Mouse (Mus musculus): Measurements from ENCODE around the gene Fam214a. TPM values are rescaled to one million over a fixed set of nuclear protein-coding genes. Genes with fewer than 3 reads are reported as not detected.
A peak's percentile ranks its signal among the peaks of the same experiment; 100 is the strongest.

The Fam214a gene
- polyA plus RNA-seq, 1 experiment from 2014 or later: 31.9 TPM

- no peak overlapping the region for H3K4me3 ChIP-seq
- H3K27ac ChIP-seq (replicated peaks): no peak overlapping the region
- ATAC-seq (ENCODE audit: low FRiP score, low read depth): no peak
- H3K27me3 ChIP-seq: no peaks in the 10 kb centered on the region
- H3K9ac ChIP-seq (replicated peaks): no peak overlapping the region
- H3K4me1 ChIP-seq: peaks cover 17% of the 10 kb centered on the region
- H3K9me3 ChIP-seq: no peaks in the 10 kb centered on the region
- no peak overlapping the region for H3K4me2 ChIP-seq (replicated peaks)
- no peaks in the 10 kb centered on the region for H3K36me3 ChIP-seq
- 85% methylated on average over 6 of the region's 6 CpGs for WGBS
Measured at GRCm38 (mm10) chr9:74923291-74923977, 29.2 kb upstream of the Fam214a start.

- Histone ChIP-seq H3K36me3 (no peaks in the 10 kb centered on the region), H3K9ac (replicated peaks) (no peak overlapping the region), H3K9me3 (no peaks in the 10 kb centered on the region), H3K4me2 (replicated peaks) (no peak overlapping the region), H3K4me3 (no peak overlapping the region), H3K27ac (replicated peaks) (peak overlapping the region; percentile 66), H3K4me1 (peaks cover 17% of the 10 kb centered on the region), H3K27me3 (no peaks in the 10 kb centered on the region)
- 18% methylated on average over 10 of the region's 10 CpGs for WGBS
- peak; percentile 69 for ATAC-seq (ENCODE audit: low FRiP score, low read depth)
Measured at GRCm38 (mm10) chr9:74925220-74925769, 27.4 kb upstream of the Fam214a start.

- Histone ChIP-seq H3K36me3 (no peaks in the 10 kb centered on the region), H3K27ac (replicated peaks) (no peak overlapping the region), H3K4me3 (no peak overlapping the region), H3K4me2 (replicated peaks) (no peak overlapping the region), H3K27me3 (no peaks in the 10 kb centered on the region), H3K4me1 (peaks cover 7% of the 10 kb centered on the region), H3K9ac (replicated peaks) (no peak overlapping the region), H3K9me3 (no peaks in the 10 kb centered on the region)
- WGBS: 87% methylated on average over 4 of the region's 4 CpGs
- no peak for ATAC-seq (ENCODE audit: low FRiP score, low read depth)
Measured at GRCm38 (mm10) chr9:74929981-74930423, 22.7 kb upstream of the Fam214a start.

- WGBS: 70% methylated on average over 5 of the region's 5 CpGs
- Histone ChIP-seq H3K27me3 (no peaks in the 10 kb centered on the region), H3K4me2 (replicated peaks) (no peak overlapping the region), H3K4me3 (no peak overlapping the region), H3K4me1 (peaks cover under 1% of the 10 kb centered on the region; the same call in 1 of the 2 replicates), H3K9me3 (no peaks in the 10 kb centered on the region), H3K36me3 (no peaks in the 10 kb centered on the region), H3K27ac (replicated peaks) (no peak overlapping the region), H3K9ac (replicated peaks) (no peak overlapping the region)
- ATAC-seq (ENCODE audit: low FRiP score, low read depth): no peak
Measured at GRCm38 (mm10) chr9:74930653-74931052, 22.0 kb upstream of the Fam214a start.

- no peak overlapping the region for H3K4me3 ChIP-seq
- no peaks in the 10 kb centered on the region for H3K4me1 ChIP-seq
- H3K4me2 ChIP-seq (replicated peaks): no peak overlapping the region
- H3K9ac ChIP-seq (replicated peaks): no peak overlapping the region
- WGBS: 83% methylated on average over 3 of the region's 3 CpGs
- H3K36me3 ChIP-seq: no peaks in the 10 kb centered on the region
- H3K9me3 ChIP-seq: no peaks in the 10 kb centered on the region
- ATAC-seq (ENCODE audit: low FRiP score, low read depth): no peak
- no peaks in the 10 kb centered on the region for H3K27me3 ChIP-seq
- H3K27ac ChIP-seq (replicated peaks): no peak overlapping the region
Measured at GRCm38 (mm10) chr9:74935289-74935688, 17.4 kb upstream of the Fam214a start.

GRCm38 (mm10) chr9:74937761-74938160 is 14.9 kb upstream of the Fam214a start:
- no peak for ATAC-seq (ENCODE audit: low FRiP score, low read depth)
- WGBS: 92% methylated on average over 3 of the region's 3 CpGs

GRCm38 (mm10) chr9:74938670-74939534 is 13.8 kb upstream of the Fam214a start:
- Histone ChIP-seq H3K27ac (replicated peaks) (no peak overlapping the region), H3K27me3 (no peaks in the 10 kb centered on the region), H3K36me3 (no peaks in the 10 kb centered on the region), H3K9me3 (no peaks in the 10 kb centered on the region), H3K4me1 (no peaks in the 10 kb centered on the region), H3K4me3 (no peak overlapping the region), H3K4me2 (replicated peaks) (no peak overlapping the region), H3K9ac (replicated peaks) (no peak overlapping the region)
- no peak for ATAC-seq (ENCODE audit: low FRiP score, low read depth)
- WGBS: 88% methylated on average over 12 of the region's 12 CpGs

More at GRCm38 (mm10) chr9:74937761-74938160, 14.9 kb upstream of the Fam214a start:
- no peaks in the 10 kb centered on the region for H3K4me1 ChIP-seq
- no peak overlapping the region for H3K4me2 ChIP-seq (replicated peaks)
- no peak overlapping the region for H3K4me3 ChIP-seq
- H3K9ac ChIP-seq (replicated peaks): no peak overlapping the region
- no peaks in the 10 kb centered on the region for H3K36me3 ChIP-seq
- no peaks in the 10 kb centered on the region for H3K27me3 ChIP-seq
- no peaks in the 10 kb centered on the region for H3K9me3 ChIP-seq
- no peak overlapping the region for H3K27ac ChIP-seq (replicated peaks)

- Histone ChIP-seq H3K4me1 (no peaks in the 10 kb centered on the region), H3K27ac (replicated peaks) (no peak overlapping the region), H3K36me3 (no peaks in the 10 kb centered on the region), H3K9ac (replicated peaks) (no peak overlapping the region), H3K4me2 (replicated peaks) (no peak overlapping the region), H3K27me3 (no peaks in the 10 kb centered on the region), H3K9me3 (no peaks in the 10 kb centered on the region), H3K4me3 (no peak overlapping the region)
- WGBS: 88% methylated on average over 8 of the region's 8 CpGs
- ATAC-seq (ENCODE audit: low FRiP score, low read depth): no peak
Measured at GRCm38 (mm10) chr9:74946713-74947402, 5.8 kb upstream of the Fam214a start.

GRCm38 (mm10) chr9:74951491-74951890 is 1.2 kb upstream of the Fam214a start:
- peaks cover 16% of the 10 kb centered on the region for H3K4me1 ChIP-seq
- 36% methylated on average over 3 of the region's 3 CpGs for WGBS
- no peak overlapping the region for H3K27ac ChIP-seq (replicated peaks)
- no peaks in the 10 kb centered on the region for H3K9me3 ChIP-seq
- peaks cover 5% of the 10 kb centered on the region for H3K36me3 ChIP-seq
- H3K4me3 ChIP-seq: no peak overlapping the region
- no peak overlapping the region for H3K4me2 ChIP-seq (replicated peaks)
- no peak for ATAC-seq (ENCODE audit: low FRiP score, low read depth)
- no peaks in the 10 kb centered on the region for H3K27me3 ChIP-seq
- no peak overlapping the region for H3K9ac ChIP-seq (replicated peaks)

GRCm38 (mm10) chr9:74952106-74952505 is 578 bp upstream of the Fam214a start:
- Histone ChIP-seq H3K4me2 (replicated peaks) (peak overlapping the region; percentile 89), H3K36me3 (peaks cover 5% of the 10 kb centered on the region), H3K4me3 (peak overlapping the region; percentile 90), H3K9me3 (no peaks in the 10 kb centered on the region), H3K4me1 (peaks cover 16% of the 10 kb centered on the region), H3K27me3 (no peaks in the 10 kb centered on the region), H3K9ac (replicated peaks) (0 out of 2 replicates have a peak overlapping the region, but pooled peaks have one; percentile 43), H3K27ac (replicated peaks) (peak overlapping the region; percentile 96)
- 56% methylated on average over 5 of the region's 5 CpGs for WGBS
- ATAC-seq (ENCODE audit: low FRiP score, low read depth): no peak; the same call in 1 of the 2 replicates

- H3K36me3 ChIP-seq: peaks cover 5% of the 10 kb centered on the region
- no peaks in the 10 kb centered on the region for H3K27me3 ChIP-seq
- H3K4me1 ChIP-seq: peaks cover 16% of the 10 kb centered on the region
- WGBS: 9% methylated on average over 31 of the region's 31 CpGs
- peak overlapping the region; percentile 89 for H3K4me2 ChIP-seq (replicated peaks)
- no peaks in the 10 kb centered on the region for H3K9me3 ChIP-seq
- peak overlapping the region; percentile 83 for H3K9ac ChIP-seq (replicated peaks)
- H3K4me3 ChIP-seq: peak overlapping the region; percentile 90
- ATAC-seq (ENCODE audit: low FRiP score, low read depth): no peak; the same call in none of the 2 replicates
- H3K27ac ChIP-seq (replicated peaks): peak overlapping the region; percentile 96
Measured at GRCm38 (mm10) chr9:74953265-74953958, 728 bp downstream of the Fam214a start.
